Mouse (Mus musculus): ENCODE measurements around the gene Mettl6. TPM values are rescaled to one million over a fixed set of nuclear protein-coding genes. Genes with fewer than 3 reads are reported as not detected.

Mettl6 gene
- polyA plus RNA-seq, 1 experiment from 2014 or later = 81.7 TPM

GRCm38 (mm10) chr14:31439279-31439678 lies 55.6 kb downstream of the Mettl6 start:
- no peaks in the 10 kb centered on the region for H3K27me3 ChIP-seq
- H3K9me3 ChIP-seq = no peaks in the 10 kb centered on the region
- H3K4me1 ChIP-seq = peaks cover 23% of the 10 kb centered on the region
- H3K27ac ChIP-seq = no peak overlapping the region
- H3K4me3 ChIP-seq = no peak overlapping the region
- H3K4me2 ChIP-seq (replicated peaks) = no peak overlapping the region
- H3K9ac ChIP-seq = no peak overlapping the region
- 55% methylated on average over 11 of the region's 11 CpGs for WGBS
- no peak for ATAC-seq (ENCODE audit: low FRiP score, low read depth)
- H3K36me3 ChIP-seq = no peaks in the 10 kb centered on the region

DNA sequence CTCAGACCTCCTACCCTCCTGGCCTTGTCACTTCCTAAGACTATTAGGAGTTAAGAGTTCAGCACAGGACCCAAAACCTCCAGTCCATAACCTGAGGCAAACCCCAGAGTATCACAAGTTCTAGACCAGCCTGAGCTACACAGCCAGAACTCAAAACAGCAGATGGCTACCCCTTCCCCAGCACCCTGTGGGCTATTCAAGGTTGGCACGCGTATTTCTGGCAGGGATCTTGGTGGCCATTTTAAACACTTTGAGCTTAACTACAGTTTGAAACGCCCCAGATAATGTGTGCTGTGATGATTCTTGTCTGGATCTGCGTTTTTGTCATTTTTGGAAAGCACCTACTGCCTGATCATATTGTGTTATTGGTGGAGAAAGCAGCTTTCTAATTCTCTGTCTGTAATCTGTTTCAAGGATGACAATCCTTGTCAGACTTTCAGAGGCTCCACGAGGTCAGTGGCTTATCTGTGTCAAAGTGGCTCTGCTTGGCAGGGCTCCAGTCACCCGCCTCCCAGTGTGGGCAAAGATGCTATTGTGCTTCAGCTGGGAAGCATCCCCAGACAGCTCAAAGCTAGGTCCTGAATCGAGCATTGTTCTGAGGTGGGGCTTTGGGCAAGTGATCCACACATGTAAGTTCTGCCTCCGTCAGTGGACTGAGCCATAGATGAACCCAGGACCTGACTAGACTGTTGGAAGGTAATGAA lies 56.9 kb downstream of the Mettl6 start:
- Histone ChIP-seq H3K4me3 (no peak overlapping the region), H3K4me2 (replicated peaks) (no peak overlapping the region), H3K9me3 (no peaks in the 10 kb centered on the region), H3K4me1 (peaks cover 32% of the 10 kb centered on the region), H3K27ac (no peak overlapping the region), H3K9ac (no peak overlapping the region), H3K27me3 (no peaks in the 10 kb centered on the region), H3K36me3 (no peaks in the 10 kb centered on the region)
- WGBS = 81% methylated on average over 8 of the region's 8 CpGs
- no peak for ATAC-seq (ENCODE audit: low FRiP score, low read depth)

DNA sequence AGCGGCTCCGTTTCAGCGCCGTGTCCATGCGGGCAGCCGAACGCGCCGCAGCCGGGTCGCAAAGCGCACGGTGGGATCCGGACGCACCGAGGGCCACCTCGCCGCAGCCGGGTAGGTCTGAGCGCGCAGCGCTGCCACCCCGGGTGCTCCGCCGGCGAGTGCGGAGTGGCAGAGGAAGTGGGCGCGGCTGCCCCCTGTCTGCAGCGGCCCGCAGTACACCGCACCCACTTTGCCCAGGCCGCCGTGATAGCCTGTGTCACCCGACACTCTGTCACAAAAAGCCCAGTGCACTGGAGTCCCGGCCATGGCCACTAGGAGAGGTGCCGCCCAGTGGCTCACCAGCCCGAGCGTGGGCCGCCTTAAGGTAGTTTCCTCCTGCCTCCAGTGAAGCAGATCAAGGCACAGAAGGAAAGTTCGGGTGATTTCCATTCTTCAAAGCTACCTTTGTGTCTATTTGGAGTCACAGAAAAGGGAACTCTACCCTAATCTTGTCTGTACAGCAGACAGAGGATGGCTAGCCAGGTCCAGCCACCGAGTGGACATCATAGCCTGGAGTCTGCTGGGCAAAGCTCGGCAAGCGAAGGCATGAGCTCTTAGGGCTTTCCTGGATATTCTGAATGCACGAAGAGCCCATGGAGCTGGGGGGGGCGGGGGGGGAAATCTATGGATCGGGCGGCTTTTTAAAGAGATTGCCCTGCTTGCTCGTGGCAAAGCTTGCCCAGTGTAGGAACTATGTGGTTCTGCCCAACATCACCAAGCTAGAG lies 58.7 kb downstream of the Mettl6 start, which contains the start of gene Sh3bp5:
TSS of gene Sh3bp5 (minus strand) at position 149 of the 764 bp plus-strand sequence.
- Histone ChIP-seq H3K9me3 (no peaks in the 10 kb centered on the region), H3K36me3 (no peaks in the 10 kb centered on the region), H3K4me3 (peak within 1 kb of the TSS; percentile 70), H3K27ac (peak within 1 kb of the TSS; percentile 74; the same call in 1 of the 2 replicates), H3K27me3 (no peaks in the 10 kb centered on the region), H3K4me1 (peaks cover 45% of the 10 kb centered on the region), H3K9ac (peak within 1 kb of the TSS; percentile 85), H3K4me2 (replicated peaks) (peak within 1 kb of the TSS; percentile 92)
- WGBS = 8% methylated on average over 47 of the region's 49 CpGs
- ATAC-seq (ENCODE audit: low FRiP score, low read depth) = peak; percentile 90

DNA sequence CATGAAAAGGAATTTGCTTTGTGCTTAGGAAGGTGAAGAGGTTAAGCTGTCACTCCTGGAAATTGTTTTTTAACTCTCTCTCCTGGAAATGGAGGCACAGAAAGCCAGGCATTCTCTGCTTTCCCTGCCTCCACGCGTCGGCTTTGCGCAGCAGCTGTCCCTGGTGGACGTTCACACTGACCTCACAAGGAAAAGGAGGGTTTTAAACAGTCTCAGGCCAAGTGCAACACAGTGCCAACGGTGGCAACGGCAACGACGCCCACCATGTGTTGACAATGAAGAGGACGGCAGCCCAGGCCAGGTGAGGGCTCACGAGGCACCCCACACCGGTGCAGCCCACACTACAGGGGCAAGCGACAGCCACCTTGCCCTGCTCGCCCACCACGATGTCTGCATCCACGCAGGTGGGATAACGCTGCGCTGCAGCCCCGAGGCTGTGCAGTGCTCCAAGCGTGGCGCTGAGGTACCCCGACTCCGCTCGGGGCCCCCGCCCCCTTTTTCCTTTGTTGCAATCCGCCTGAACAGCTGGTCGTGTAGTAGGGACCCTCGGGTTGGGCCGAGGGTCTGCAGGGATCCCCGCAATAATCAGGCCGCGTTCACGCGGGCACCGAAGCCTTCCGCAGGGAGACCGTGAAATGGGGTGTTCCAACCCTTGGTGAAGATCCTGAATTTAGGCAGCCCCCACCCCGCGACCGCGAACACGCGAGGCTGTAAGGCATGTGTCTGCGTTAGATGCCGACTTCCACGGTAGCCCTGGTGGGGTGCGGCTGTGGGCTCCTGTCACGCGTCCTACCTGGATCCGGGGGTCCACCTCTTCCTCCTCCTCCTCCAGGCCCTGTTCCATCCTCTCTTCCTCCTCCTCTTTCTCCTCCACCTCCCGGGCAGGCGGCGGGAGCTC lies 59.6 kb downstream of the Mettl6 start:
- Histone ChIP-seq H3K4me3 (peak overlapping the region; percentile 70), H3K36me3 (peaks cover 4% of the 10 kb centered on the region; the same call in 1 of the 2 replicates), H3K4me2 (replicated peaks) (peak overlapping the region; percentile 92), H3K9ac (peak overlapping the region; percentile 85), H3K9me3 (no peaks in the 10 kb centered on the region), H3K4me1 (peaks cover 49% of the 10 kb centered on the region), H3K27me3 (no peaks in the 10 kb centered on the region), H3K27ac (peak overlapping the region; percentile 74; the same call in 1 of the 2 replicates)
- ATAC-seq (ENCODE audit: low FRiP score, low read depth) = peak; percentile 58; the same call in 1 of the 2 replicates
- under 1% methylated on average over 53 of the region's 53 CpGs for WGBS

GRCm38 (mm10) chr14:31434426-31434825 lies 60.4 kb downstream of the Mettl6 start:
- Histone ChIP-seq H3K9ac (peak overlapping the region; percentile 40; the same call in 1 of the 2 replicates), H3K27me3 (no peaks in the 10 kb centered on the region), H3K9me3 (no peaks in the 10 kb centered on the region), H3K4me1 (peaks cover 49% of the 10 kb centered on the region), H3K36me3 (peaks cover 9% of the 10 kb centered on the region; the same call in 1 of the 2 replicates), H3K4me3 (peak overlapping the region; percentile 70), H3K27ac (no peak overlapping the region), H3K4me2 (replicated peaks) (peak overlapping the region; percentile 92)
- WGBS = 24% methylated on average over 5 of the region's 5 CpGs
- ATAC-seq (ENCODE audit: low FRiP score, low read depth) = no peak

DNA sequence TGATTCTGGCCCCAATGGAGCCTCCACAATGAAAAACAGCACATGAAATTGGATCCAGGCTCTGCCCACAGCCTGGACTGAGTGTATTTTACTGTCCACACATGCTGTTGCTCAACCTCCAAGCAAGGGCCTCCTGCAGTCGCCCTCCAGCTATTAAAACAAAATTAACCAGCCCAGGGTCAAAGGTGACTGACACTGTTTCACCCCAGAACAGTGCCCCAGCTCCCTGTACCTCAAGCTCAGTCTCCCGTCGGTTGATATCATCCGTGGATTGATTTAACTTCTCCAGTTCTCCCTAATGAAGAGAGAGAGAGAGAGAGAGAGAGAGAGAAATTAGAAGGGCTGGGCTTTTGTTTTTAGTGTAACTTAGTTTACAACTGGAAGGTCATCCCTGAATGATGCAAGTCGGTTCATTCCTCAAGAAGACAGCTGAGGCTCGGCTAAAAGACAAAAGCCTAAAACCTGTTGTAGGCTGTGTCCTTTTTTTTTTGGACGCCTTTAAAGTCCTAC lies 60.9 kb downstream of the Mettl6 start:
- Histone ChIP-seq H3K27ac (peak overlapping the region; percentile 80), H3K27me3 (no peaks in the 10 kb centered on the region), H3K36me3 (peaks cover 10% of the 10 kb centered on the region; the same call in 1 of the 2 replicates), H3K4me3 (peak overlapping the region; percentile 70), H3K4me2 (replicated peaks) (peak overlapping the region; percentile 92), H3K9ac (peak overlapping the region; percentile 40), H3K4me1 (peaks cover 47% of the 10 kb centered on the region), H3K9me3 (no peaks in the 10 kb centered on the region)
- no peak; the same call in 1 of the 2 replicates for ATAC-seq (ENCODE audit: low FRiP score, low read depth)
- WGBS = 11% methylated on average over 7 of the region's 7 CpGs

DNA sequence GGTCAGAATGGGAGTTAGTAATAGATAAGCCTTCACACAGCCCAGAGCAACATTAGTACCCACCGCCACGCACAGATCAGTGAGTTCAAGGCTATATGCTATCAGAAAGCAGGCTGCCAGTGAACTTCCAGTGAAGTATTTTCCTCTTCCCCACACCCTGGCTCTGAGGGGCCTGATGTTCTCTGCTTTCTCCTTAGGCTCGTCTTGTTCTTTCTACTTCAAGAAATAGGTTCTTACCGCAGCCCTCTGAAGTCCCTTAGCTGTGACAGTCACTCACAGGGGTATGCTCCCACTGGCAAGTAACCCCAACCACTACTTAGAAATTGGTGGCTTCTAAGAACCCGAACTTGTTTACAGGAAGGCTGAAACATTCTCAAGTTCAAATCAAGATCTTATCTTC lies 61.7 kb downstream of the Mettl6 start:
- Histone ChIP-seq H3K27ac (peak overlapping the region; percentile 80), H3K9ac (peak overlapping the region; percentile 19; the same call in 1 of the 2 replicates), H3K27me3 (no peaks in the 10 kb centered on the region), H3K4me3 (peak overlapping the region; percentile 70), H3K4me2 (replicated peaks) (peak overlapping the region; percentile 92), H3K4me1 (peaks cover 51% of the 10 kb centered on the region), H3K36me3 (peaks cover 18% of the 10 kb centered on the region), H3K9me3 (no peaks in the 10 kb centered on the region)
- ATAC-seq (ENCODE audit: low FRiP score, low read depth) = no peak
- WGBS = 37% methylated on average over 5 of the region's 5 CpGs

DNA sequence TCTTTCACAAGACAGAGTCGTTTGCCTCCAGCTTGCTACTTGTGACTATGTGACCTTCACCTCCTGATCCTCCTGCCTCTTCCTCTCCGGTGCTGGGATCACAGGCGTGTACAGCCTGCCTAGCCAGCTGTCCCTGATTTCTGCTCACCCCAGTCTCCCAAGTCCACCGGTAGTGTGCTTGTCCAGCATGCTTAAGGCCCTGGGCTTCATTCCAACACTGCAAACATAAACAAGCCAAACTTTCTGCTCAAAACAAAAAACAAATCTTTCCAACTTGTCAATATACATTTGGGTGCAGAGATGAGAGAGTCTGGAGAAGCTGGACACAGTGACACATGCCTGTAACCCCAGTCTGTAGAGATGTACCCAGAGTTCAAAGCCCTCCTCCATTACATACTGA lies 62.4 kb downstream of the Mettl6 start:
- Histone ChIP-seq H3K27me3 (no peaks in the 10 kb centered on the region), H3K4me2 (replicated peaks) (peak overlapping the region; percentile 92), H3K4me1 (peaks cover 51% of the 10 kb centered on the region), H3K4me3 (no peak overlapping the region), H3K9ac (no peak overlapping the region), H3K36me3 (peaks cover 25% of the 10 kb centered on the region), H3K9me3 (no peaks in the 10 kb centered on the region), H3K27ac (no peak overlapping the region)
- WGBS = 21% methylated on average over 4 of the region's 4 CpGs
- ATAC-seq (ENCODE audit: low FRiP score, low read depth) = no peak

DNA sequence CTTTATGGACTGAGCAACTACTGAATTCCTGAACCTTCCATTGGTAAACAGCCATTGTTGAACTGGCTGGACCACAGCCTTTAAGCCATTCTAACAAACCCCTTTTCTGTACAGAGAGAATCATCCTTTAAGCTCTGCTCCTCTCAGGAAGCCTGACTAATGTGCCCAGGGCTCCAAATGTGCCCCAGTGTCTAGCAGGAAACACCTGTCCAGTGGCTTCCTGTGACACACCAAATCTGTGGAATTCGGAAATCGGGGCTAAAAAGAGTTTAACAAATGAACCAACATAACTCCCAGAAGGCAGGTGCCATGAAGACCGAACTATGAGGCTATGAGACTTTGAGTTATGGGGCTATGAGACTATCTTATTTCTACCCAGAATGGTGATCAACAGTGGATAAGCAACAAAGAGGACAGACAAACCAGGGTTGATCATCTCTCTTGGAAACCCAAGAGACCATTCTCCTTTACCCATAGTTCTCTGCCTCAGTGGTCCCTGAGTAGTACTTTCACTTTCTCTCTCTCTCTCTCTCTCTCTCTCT lies 63.0 kb downstream of the Mettl6 start:
- Histone ChIP-seq H3K4me3 (no peak overlapping the region), H3K4me2 (replicated peaks) (0 out of 2 replicates have a peak overlapping the region, but pooled peaks have one; percentile 9), H3K36me3 (peaks cover 31% of the 10 kb centered on the region), H3K4me1 (peaks cover 51% of the 10 kb centered on the region), H3K27ac (no peak overlapping the region; the same call in 1 of the 2 replicates), H3K27me3 (no peaks in the 10 kb centered on the region), H3K9me3 (no peaks in the 10 kb centered on the region), H3K9ac (no peak overlapping the region)
- WGBS = 72% methylated on average over 3 of the region's 3 CpGs
- no peak for ATAC-seq (ENCODE audit: low FRiP score, low read depth)

GRCm38 (mm10) chr14:31429004-31429395 lies 65.8 kb downstream of the Mettl6 start:
- peaks cover 52% of the 10 kb centered on the region for H3K36me3 ChIP-seq
- no peak overlapping the region for H3K4me2 ChIP-seq (replicated peaks)
- no peak overlapping the region for H3K4me3 ChIP-seq
- ATAC-seq (ENCODE audit: low FRiP score, low read depth) = no peak
- H3K9me3 ChIP-seq = peaks cover 12% of the 10 kb centered on the region; the same call in 1 of the 2 replicates
- no peak overlapping the region for H3K27ac ChIP-seq
- 54% methylated on average over 5 of the region's 5 CpGs for WGBS
- H3K9ac ChIP-seq = no peak overlapping the region
- peaks cover 34% of the 10 kb centered on the region for H3K4me1 ChIP-seq
- H3K27me3 ChIP-seq = no peaks in the 10 kb centered on the region
